Mouse (Mus musculus) forebrain, embryonic 16.5 days (tissue): ENCODE results near the gene Slc4a2. TPM values are rescaled to one million over a fixed set of nuclear protein-coding genes. Genes with fewer than 3 reads are reported as not detected.

Experiments
- ATAC-seq: fragments of 200-750 bp; cut with Nextera tagmentation; 2 replicates; pipeline ENCODE4 v1.8.0; 2017; ENCODE audit warnings: mild to moderate bottlenecking, moderate library complexity
- H3K27ac ChIP-seq: fragments of 300-500 bp; sonication (generic); 2 replicates; pipeline ENCODE4 v1.5.1; 2014; ENCODE audit warnings: low read length, control low read depth
- H3K27me3 ChIP-seq: fragments of 300-500 bp; sonication (generic); replicated peaks from 2 replicates; pipeline ENCODE4 v1.6.1; 2014; ENCODE audit warnings: low read length; ENCODE audit not compliant: control insufficient read depth, insufficient read depth
- H3K36me3 ChIP-seq: fragments of 300-500 bp; sonication (generic); 2 replicates; pipeline ENCODE4 v1.6.1; 2014; ENCODE audit not compliant: control insufficient read depth, insufficient read depth
- H3K4me1 ChIP-seq: fragments of 300-500 bp; sonication (generic); replicated peaks from 2 replicates; pipeline ENCODE4 v1.6.1; 2014; ENCODE audit warnings: low read length; ENCODE audit not compliant: control insufficient read depth, insufficient read depth
- H3K4me2 ChIP-seq: fragments of 300-500 bp; sonication (generic); 2 replicates; pipeline ENCODE4 v1.6.1; 2014; ENCODE audit warnings: mild to moderate bottlenecking, low read length, control low read depth
- H3K4me3 ChIP-seq: fragments of 300-500 bp; sonication (generic); replicated peaks from 2 replicates; pipeline ENCODE4 v1.5.1; 2014; ENCODE audit warnings: mild to moderate bottlenecking, low read length, control low read depth
- H3K9ac ChIP-seq: fragments of 300-500 bp; sonication (generic); replicated peaks from 2 replicates; pipeline ENCODE4 v1.6.1; 2014; ENCODE audit warnings: low read depth, low read length, control low read depth
- H3K9me3 ChIP-seq: fragments of 300-500 bp; sonication (generic); 2 replicates; pipeline ENCODE4 v1.6.1; 2016; ENCODE audit warnings: low read length; ENCODE audit not compliant: control insufficient read depth
- WGBS: fragments of 180-500 bp; shearing (Covaris S2); extraction: QIAGEN DNeasy Blood & Tissue Kit; methylation state at CpG from one replicate; pipeline ENCODE4 v1.1.7; 2014; 5-methylcytosine and 5-hydroxymethylcytosine counted together
- polyA plus RNA-seq: library from polyadenylated mRNA; unstranded; fragments of >200 nt; fragmentation: Nextera tagmentation; extraction: Ambion mirVana; gene quantifications from 2 replicates; pipeline ENCODE4 v1.2.1, GENCODE M21; 2015

Gene Slc4a2
- polyA plus RNA-seq, 1 experiment from 2014 or later: 19.1 TPM

DNA sequence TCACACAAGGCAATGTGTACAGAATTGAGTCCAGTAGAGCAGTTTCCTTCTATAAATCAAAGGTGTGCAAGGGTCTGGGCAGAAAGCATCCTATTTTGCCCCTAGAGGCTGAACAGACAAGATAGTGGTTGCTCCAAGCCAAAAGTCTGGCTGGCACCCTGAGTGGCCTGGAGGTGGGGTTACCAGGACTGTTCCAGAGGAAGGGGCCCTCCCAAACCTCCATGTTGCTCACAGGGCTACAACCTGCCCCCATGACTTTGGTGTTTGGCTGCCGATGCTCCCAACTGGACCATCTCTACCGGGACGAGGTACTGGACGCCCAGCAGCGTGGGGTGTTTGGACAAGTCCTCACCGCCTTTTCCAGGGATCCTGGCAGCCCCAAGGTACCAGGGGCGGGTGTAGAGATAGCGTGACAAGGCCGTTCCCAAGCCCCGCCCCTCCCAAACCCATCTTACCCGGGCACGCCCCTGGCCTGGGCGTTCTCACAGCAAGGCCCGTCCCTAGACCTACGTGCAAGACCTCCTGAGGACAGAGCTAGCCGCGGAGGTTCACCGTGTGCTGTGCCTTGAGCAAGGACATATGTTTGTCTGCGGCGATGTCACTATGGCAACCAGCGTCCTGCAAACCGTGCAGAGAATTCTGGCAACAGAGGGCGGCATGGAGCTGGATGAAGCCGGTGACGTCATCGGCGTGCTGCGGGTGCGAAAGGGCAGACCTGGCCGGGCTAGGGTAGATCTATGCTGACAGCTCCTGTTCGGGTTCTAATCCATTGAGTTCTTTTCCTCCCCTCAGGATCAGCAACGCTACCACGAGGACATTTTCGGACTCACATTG, 40.4 kb upstream of the Slc4a2 start:
- Histone ChIP-seq H3K9me3 (no peaks in the 10 kb centered on the region), H3K4me1 (peaks cover 31% of the 10 kb centered on the region), H3K27me3 (peaks cover 25% of the 10 kb centered on the region), H3K9ac (peak overlapping the region; percentile 75), H3K27ac (peak overlapping the region; percentile 53), H3K36me3 (no peaks in the 10 kb centered on the region), H3K4me3 (peak overlapping the region; percentile 66), H3K4me2 (peak overlapping the region; percentile 79)
- peak; percentile 80 for ATAC-seq
- WGBS: under 1% methylated on average over 34 of the region's 34 CpGs

GRCm38 (mm10) chr5:24384407-24384806, 39.2 kb upstream of the Slc4a2 start:
- Histone ChIP-seq H3K4me1 (peaks cover 33% of the 10 kb centered on the region), H3K9ac (no peak overlapping the region), H3K4me2 (no peak overlapping the region; the same call in 1 of the 2 replicates), H3K4me3 (no peak overlapping the region), H3K27ac (no peak overlapping the region), H3K27me3 (peaks cover 34% of the 10 kb centered on the region), H3K36me3 (no peaks in the 10 kb centered on the region), H3K9me3 (no peaks in the 10 kb centered on the region)
- 61% methylated on average over 6 of the region's 6 CpGs for whole genome bisulfite sequencing
- ATAC-seq: no peak

GRCm38 (mm10) chr5:24385374-24385773, 38.3 kb upstream of the Slc4a2 start:
- Histone ChIP-seq H3K36me3 (no peaks in the 10 kb centered on the region), H3K9ac (no peak overlapping the region), H3K27ac (no peak overlapping the region), H3K4me3 (no peak overlapping the region), H3K27me3 (peaks cover 34% of the 10 kb centered on the region), H3K4me1 (peaks cover 33% of the 10 kb centered on the region), H3K9me3 (no peaks in the 10 kb centered on the region), H3K4me2 (no peak overlapping the region)
- no peak for ATAC-seq
- 89% methylated on average over 5 of the region's 5 CpGs for WGBS

DNA sequence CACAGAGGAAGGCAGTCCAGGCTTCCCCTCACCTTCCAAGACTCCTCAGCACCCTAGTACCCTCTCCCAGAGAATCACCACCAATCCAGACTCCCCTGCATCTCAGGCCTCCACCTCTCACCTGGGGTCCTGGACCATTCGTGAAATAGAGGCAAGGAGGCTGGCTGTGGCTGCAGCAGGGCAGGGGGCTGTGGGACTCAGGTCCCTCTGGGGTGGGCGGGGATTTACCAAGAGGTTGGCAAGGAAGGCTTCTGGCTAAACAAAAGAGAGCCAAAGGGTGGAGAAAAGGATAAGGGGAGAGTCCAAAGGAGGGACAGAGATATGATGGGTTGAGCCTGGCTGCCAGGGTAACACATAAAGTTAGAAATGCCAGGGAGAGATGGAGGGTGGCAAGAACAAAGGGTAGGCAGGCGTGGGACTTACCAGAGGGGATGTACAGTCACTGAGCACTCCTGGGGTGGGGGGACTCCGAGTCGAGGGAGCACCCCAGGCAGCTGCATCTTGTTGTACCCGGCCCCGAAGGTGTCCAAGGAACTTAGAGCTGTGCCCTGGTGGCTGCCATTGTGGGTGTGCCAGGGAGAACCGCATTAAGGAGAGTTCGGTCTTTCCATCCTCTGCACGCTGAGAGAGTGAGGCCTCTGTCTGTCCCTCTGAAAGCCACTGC, 37.6 kb upstream of the Slc4a2 start:
- no peak for ATAC-seq
- peaks cover 33% of the 10 kb centered on the region for H3K4me1 ChIP-seq
- no peak overlapping the region for H3K9ac ChIP-seq
- no peak overlapping the region for H3K27ac ChIP-seq
- H3K4me2 ChIP-seq: no peak overlapping the region
- WGBS: 80% methylated on average over 10 of the region's 10 CpGs
- H3K4me3 ChIP-seq: no peak overlapping the region
- H3K36me3 ChIP-seq: no peaks in the 10 kb centered on the region
- H3K27me3 ChIP-seq: peaks cover 36% of the 10 kb centered on the region
- H3K9me3 ChIP-seq: no peaks in the 10 kb centered on the region

GRCm38 (mm10) chr5:24387264-24388241, 36.1 kb upstream of the Slc4a2 start:
- Histone ChIP-seq H3K4me2 (peak overlapping the region; percentile 95), H3K4me1 (peaks cover 33% of the 10 kb centered on the region), H3K27ac (no peak overlapping the region), H3K9me3 (no peaks in the 10 kb centered on the region), H3K27me3 (peaks cover 36% of the 10 kb centered on the region), H3K36me3 (no peaks in the 10 kb centered on the region), H3K4me3 (peak overlapping the region; percentile 52), H3K9ac (peak overlapping the region; percentile 66)
- under 1% methylated on average over 73 of the region's 73 CpGs for WGBS
- ATAC-seq: peak; percentile 73

DNA sequence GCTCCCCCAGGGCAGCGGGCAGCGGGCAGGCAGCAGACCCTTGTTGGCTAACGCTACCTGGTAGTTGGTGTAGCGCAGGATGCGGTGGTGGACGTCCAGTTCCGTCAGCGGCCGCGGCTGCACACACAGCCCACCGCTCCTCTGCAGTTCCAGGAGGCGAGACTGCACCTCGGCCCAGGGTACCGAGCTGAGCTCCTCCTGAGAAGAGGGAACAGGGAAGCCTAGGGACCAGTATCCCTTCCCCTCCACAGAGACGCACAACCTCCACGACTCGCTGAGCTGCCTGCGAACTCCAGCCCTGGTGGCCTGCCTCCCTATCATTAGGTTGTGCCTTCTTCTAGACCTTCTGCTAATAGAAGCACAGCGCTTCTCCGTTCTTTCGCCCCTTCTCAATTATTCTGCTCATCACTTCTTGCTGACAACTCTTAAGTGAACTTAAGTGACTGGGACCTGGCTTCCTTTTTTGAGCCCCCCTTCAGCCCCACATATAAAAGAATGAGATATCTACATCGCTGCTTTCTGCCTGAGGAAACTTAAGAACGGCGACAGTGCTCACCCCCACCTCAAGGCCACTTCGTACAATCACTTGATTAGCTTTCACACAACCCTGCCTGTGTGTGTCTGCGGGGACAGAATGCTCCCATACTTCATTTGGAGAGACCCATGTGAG, 35.3 kb upstream of the Slc4a2 start:
- 24% methylated on average over 26 of the region's 26 CpGs for WGBS
- Histone ChIP-seq H3K4me3 (peak overlapping the region; percentile 52), H3K4me1 (peaks cover 25% of the 10 kb centered on the region), H3K27ac (no peak overlapping the region), H3K4me2 (peak overlapping the region; percentile 95), H3K36me3 (no peaks in the 10 kb centered on the region), H3K9ac (peak overlapping the region; percentile 66), H3K27me3 (peaks cover 36% of the 10 kb centered on the region), H3K9me3 (no peaks in the 10 kb centered on the region)
- ATAC-seq: no peak

DNA sequence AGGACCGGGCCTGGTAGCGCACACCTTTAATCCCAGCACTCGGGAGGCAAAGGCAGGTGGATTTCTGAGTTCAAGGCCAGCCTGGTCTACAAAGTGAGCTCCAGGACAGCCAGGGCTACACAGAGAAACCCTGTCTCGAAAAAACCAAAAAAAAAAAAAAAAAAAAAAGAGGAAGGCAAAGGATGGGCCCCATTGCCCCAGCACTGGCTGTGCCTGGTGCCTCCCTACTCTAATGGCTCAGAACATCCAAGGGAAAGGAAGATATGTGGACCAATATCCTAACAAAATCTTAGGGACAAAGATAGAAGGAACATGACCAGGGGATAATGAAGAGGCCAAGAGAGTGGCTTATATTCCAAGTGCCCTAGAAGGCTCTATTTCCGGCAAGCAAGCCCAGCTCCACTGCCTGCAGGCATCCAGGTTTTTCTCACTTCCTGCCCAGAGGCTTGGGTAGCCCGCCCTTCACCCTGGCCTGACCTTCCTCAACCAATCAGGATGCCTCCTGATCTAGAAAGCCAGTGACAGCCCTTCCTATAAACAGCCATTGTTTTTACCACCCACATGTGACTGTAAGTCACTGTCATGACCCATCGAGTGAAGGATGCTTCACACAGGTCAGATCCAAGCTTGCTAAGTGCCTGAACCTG, 34.5 kb upstream of the Slc4a2 start:
- Histone ChIP-seq H3K27ac (no peak overlapping the region), H3K4me1 (peaks cover 21% of the 10 kb centered on the region), H3K27me3 (peaks cover 36% of the 10 kb centered on the region), H3K9ac (no peak overlapping the region), H3K9me3 (no peaks in the 10 kb centered on the region), H3K4me3 (no peak overlapping the region), H3K36me3 (no peaks in the 10 kb centered on the region), H3K4me2 (no peak overlapping the region)
- no peak for ATAC-seq
- 61% methylated on average over 6 of the region's 7 CpGs for WGBS

GRCm38 (mm10) chr5:24389658-24390020, 34.0 kb upstream of the Slc4a2 start:
- Histone ChIP-seq H3K4me3 (no peak overlapping the region), H3K27me3 (peaks cover 35% of the 10 kb centered on the region)
- WGBS: 85% methylated on average over 4 of the region's 4 CpGs

More at GRCm38 (mm10) chr5:24389658-24390020, 34.0 kb upstream of the Slc4a2 start:
- Histone ChIP-seq H3K9me3 (no peaks in the 10 kb centered on the region), H3K4me1 (peaks cover 16% of the 10 kb centered on the region), H3K27ac (no peak overlapping the region), H3K4me2 (no peak overlapping the region), H3K9ac (no peak overlapping the region), H3K36me3 (no peaks in the 10 kb centered on the region)
- ATAC-seq: no peak
